Mouse (Mus musculus) CH12.LX (cell line): ENCODE measurements around the gene Rai14. TPM values are rescaled to one million over a fixed set of nuclear protein-coding genes. Genes with fewer than 3 reads are reported as not detected.

Experiments
- DNase-seq: peaks from one replicate; pipeline ENCODE4 v3.0.0-alpha.2; 2013; ENCODE audit errors: extremely low read depth
- H3K27ac ChIP-seq: 2 replicates; pipeline ENCODE4 v1.5.1; 2012; ENCODE audit warnings: low read depth, mild to moderate bottlenecking, control low read depth, moderate library complexity; ENCODE audit not compliant: insufficient read depth
- H3K27me3 ChIP-seq: replicated peaks from 2 replicates; pipeline ENCODE3; 2012; ENCODE audit warnings: inconsistent platforms
- H3K36me3 ChIP-seq, 2 experiments: replicated peaks in 1 of 2; 2 replicates each; pipeline versions ENCODE3 to v1.6.1; 2012; ENCODE audit warnings: inconsistent platforms in 1 of 2, low read length in 1 of 2, mild to moderate bottlenecking in 1 of 2, mixed read lengths in 1 of 2, moderate library complexity in 1 of 2; ENCODE audit not compliant: control insufficient read depth in 1 of 2, insufficient read depth in 1 of 2
- H3K4me1 ChIP-seq, 2 experiments: 2 replicates each; pipeline ENCODE4 v1.6.1; 2012; ENCODE audit warnings: inconsistent platforms in 1 of 2, moderate library complexity in 1 of 2; ENCODE audit not compliant: insufficient read depth in 2 of 2, control insufficient read depth in 1 of 2
- H3K4me2 ChIP-seq: 2 replicates; pipeline ENCODE4 v1.6.1; 2012; ENCODE audit warnings: low read depth, mild to moderate bottlenecking, control low read depth; ENCODE audit not compliant: poor library complexity, insufficient read depth, severe bottlenecking
- H3K4me3 ChIP-seq, 3 experiments: fragments of 150-350 bp in 1 of 3; sonication (generic) in 1 of 3; replicated peaks in 1 of 3; 2 replicates each; pipeline versions ENCODE3 to v1.5.1; 2011 to 2012; ENCODE audit warnings: low read depth in 2 of 3, low read length in 2 of 3, mild to moderate bottlenecking in 2 of 3, moderate library complexity in 2 of 3, control low read depth in 1 of 3, improper control_type of control experiment in 1 of 3, inconsistent platforms in 1 of 3, mixed read lengths in 1 of 3; ENCODE audit not compliant: poor library complexity in 1 of 3
- H3K79me2 ChIP-seq: replicated peaks from 2 replicates; pipeline ENCODE4 v1.6.1; 2012; ENCODE audit warnings: mild to moderate bottlenecking, moderate library complexity; ENCODE audit not compliant: control insufficient read depth, poor library complexity, insufficient read depth, severe bottlenecking; ENCODE audit errors: extremely low read depth
- H3K9ac ChIP-seq: 2 replicates; pipeline ENCODE4 v1.6.1; 2012; ENCODE audit warnings: low read depth, mild to moderate bottlenecking, control low read depth, moderate library complexity; ENCODE audit not compliant: insufficient read depth
- H3K9me3 ChIP-seq: replicated peaks from 2 replicates; pipeline ENCODE3; 2012; ENCODE audit warnings: low read length, inconsistent platforms, mixed read lengths
- CHD2 ChIP-seq: IDR thresholded peaks from 2 replicates; pipeline ENCODE4 v1.6.1; 2011; ENCODE audit warnings: low read length, improper control_type of control experiment
- CTCF ChIP-seq, 2 experiments: IDR thresholded peaks in 1 of 2; conservative IDR thresholded peaks in 1 of 2; 2 replicates each; pipeline ENCODE4 v1.5.1; 2011 to 2012; ENCODE audit warnings: low read depth in 2 of 2, low read length in 2 of 2, improper control_type of control experiment in 1 of 2, inconsistent platforms in 1 of 2, mild to moderate bottlenecking in 1 of 2, moderate library complexity in 1 of 2
- EP300 ChIP-seq: IDR thresholded peaks from 2 replicates; pipeline ENCODE4 v1.6.1; 2011; ENCODE audit warnings: low read length, improper control_type of control experiment
- ETS1 ChIP-seq: conservative IDR thresholded peaks from 2 replicates; pipeline ENCODE4 v1.6.1; 2012; ENCODE audit warnings: low read depth, mild to moderate bottlenecking, inconsistent platforms, low read length, improper control_type of control experiment, moderate library complexity
- GABPA ChIP-seq: IDR thresholded peaks from 2 replicates; pipeline ENCODE4 v1.6.1; 2012; ENCODE audit warnings: low read depth, low read length, improper control_type of control experiment, inconsistent platforms; ENCODE audit not compliant: insufficient replicate concordance
- JUN ChIP-seq: IDR thresholded peaks from 2 replicates; pipeline ENCODE4 v1.6.1; 2011; ENCODE audit warnings: low read depth, mild to moderate bottlenecking, low read length, improper control_type of control experiment, moderate library complexity; ENCODE audit not compliant: insufficient read depth
- MAFK ChIP-seq: IDR thresholded peaks from 2 replicates; pipeline ENCODE4 v1.6.1; 2011; ENCODE audit warnings: low read length, improper control_type of control experiment; ENCODE audit not compliant: insufficient replicate concordance
- MAX ChIP-seq: IDR thresholded peaks from 2 replicates; pipeline ENCODE4 v1.6.1; 2011; ENCODE audit warnings: low read length, improper control_type of control experiment
- MYC ChIP-seq: IDR thresholded peaks from 2 replicates; pipeline ENCODE4 v1.6.1; 2011; ENCODE audit warnings: low read depth, mild to moderate bottlenecking, improper control_type of control experiment, low read length
- PAX5 ChIP-seq: IDR thresholded peaks from 2 replicates; pipeline ENCODE4 v1.6.1; 2012; ENCODE audit warnings: low read length, inconsistent platforms, mixed read lengths
- TBP ChIP-seq: conservative IDR thresholded peaks from 2 replicates; pipeline ENCODE4 v1.6.1; 2011; ENCODE audit warnings: low read depth, low read length, improper control_type of control experiment
- USF1 ChIP-seq: IDR thresholded peaks from 2 replicates; pipeline ENCODE4 v1.6.1; 2014; ENCODE audit warnings: low read depth, mild to moderate bottlenecking, inconsistent platforms, low read length, improper control_type of control experiment
- ZC3H11A ChIP-seq: IDR thresholded peaks from 2 replicates; pipeline ENCODE4 v1.6.1; 2012; ENCODE audit warnings: low read depth, mild to moderate bottlenecking, inconsistent platforms, low read length, improper control_type of control experiment
- dilution Hi-C: fragments of 300-500 bp; cut with MboI; formaldehyde crosslinking; loops from 2 replicates; pipeline ENCODE4 v1.14.3; 2020; ENCODE audit warnings: low sequenced_read_pairs; ENCODE audit not compliant: extremely low pct_unique_long_range_greater_than_20kb, extremely low pct_ligation_motif_present
- in situ Hi-C: fragments of 300-500 bp; cut with MboI; formaldehyde crosslinking; loops from 3 replicates; pipeline ENCODE4 v1.14.3; 2019; ENCODE audit warnings: low sequenced_read_pairs, low pct_ligation_motif_present, low pct_unique_long_range_greater_than_20kb, mixed read lengths
- polyA plus RNA-seq: library from polyadenylated mRNA; unstranded; fragments of >175 nt; gene quantifications from 2 replicates; pipeline ENCODE4 v1.2.1, GENCODE M21; 2012; ENCODE audit warnings: low read depth; ENCODE audit not compliant: insufficient read length
- total RNA-seq, 2 experiments: library from RNA; depleted of rRNA; stranded (reverse); fragments of 300-350 nt in 1 of 2; fragments of >200 nt in 1 of 2; gene quantifications; 2 replicates each; pipeline ENCODE4 v1.2.3; 2012 to 2014

Rai14 gene
- total and polyA plus RNA-seq, 3 experiments: 7.5 to 14.1 (median 9.6) TPM

DNA sequence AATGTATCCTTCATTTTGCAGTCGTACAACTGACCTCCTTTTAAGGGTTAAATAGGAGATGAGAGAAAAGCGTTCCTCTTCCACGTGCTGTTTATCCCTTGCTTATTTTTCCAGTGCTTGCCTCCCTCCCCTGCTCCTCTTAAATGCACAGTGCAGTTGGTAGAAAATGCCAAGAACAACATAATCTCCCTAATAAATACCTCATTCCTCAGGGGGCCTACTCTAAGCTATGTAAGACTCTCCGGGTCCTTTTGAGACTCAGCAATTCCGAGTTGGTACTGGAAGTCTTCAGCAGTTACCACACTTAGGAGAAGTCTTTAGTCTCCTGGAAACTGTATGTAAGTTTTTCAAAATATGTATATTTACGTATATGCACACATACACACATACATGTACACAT lies 22.9 kb downstream of the Rai14 start:
- Histone ChIP-seq H3K79me2 (0 out of 2 replicates have a peak, but pooled peaks cover 3% of the 10 kb centered on the region), H3K4me2 (no peak overlapping the region), H3K4me3 (no peak overlapping the region), H3K9ac (no peak overlapping the region), H3K36me3 (peaks cover 0 to 33% of the 10 kb centered on the region in 2 experiments), H3K27me3 (no peaks in the 10 kb centered on the region), H3K9me3 (no peaks in the 10 kb centered on the region), H3K27ac (no peak overlapping the region), H3K4me1 (peaks cover 0 to 15% of the 10 kb centered on the region in 2 experiments; a peak in 2 of 4 replicates)
- dilution Hi-C loops (no loop called here), in situ Hi-C loops (no loop called here)
- DNase-seq: no peak
- TF ChIP-seq CTCF (conservative IDR thresholded peaks at IDR 0.05 in 1 of 2, IDR thresholded peaks at IDR 0.05 in 1 of 2; ENCODE audit: low read depth in 2 of 2, low read length in 2 of 2) (no peak), USF1 (no peak), CHD2 (no peak), EP300 (no peak), MAFK (no peak), TBP (no peak)

DNA sequence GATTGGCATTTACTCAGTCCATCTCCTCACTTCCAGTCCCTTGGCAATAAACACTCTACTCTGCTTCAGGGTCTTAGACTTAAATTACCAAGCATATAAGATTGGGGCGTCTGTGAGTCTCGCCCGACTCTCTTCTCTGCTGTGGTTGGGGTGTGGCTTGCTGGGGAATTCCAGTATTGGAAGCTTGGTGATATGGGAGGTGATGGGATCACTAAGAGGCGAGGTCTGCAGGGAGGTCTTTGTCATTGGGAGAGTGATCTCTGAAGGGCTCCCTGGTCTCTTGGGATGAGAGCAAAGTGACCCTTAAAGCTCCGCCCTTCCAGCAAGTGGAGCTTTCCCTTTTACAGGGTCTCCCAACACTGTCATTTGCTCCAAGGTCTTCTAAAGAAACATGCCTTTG lies 23.5 kb downstream of the Rai14 start:
- H3K4me3 ChIP-seq: no peak overlapping the region
- H3K9me3 ChIP-seq: no peaks in the 10 kb centered on the region
- no peak for TF ChIP-seq MYC
- TF ChIP-seq GABPA: no peak
- peaks cover 0 to 10% of the 10 kb centered on the region in 2 experiments; a peak in 2 of 4 replicates for H3K4me1 ChIP-seq
- no peaks in the 10 kb centered on the region for H3K27me3 ChIP-seq
- dilution Hi-C loops (no loop called here), in situ Hi-C loops (no loop called here)
- no peak overlapping the region for H3K27ac ChIP-seq
- no peak overlapping the region for H3K9ac ChIP-seq
- no peak for DNase-seq
- H3K79me2 ChIP-seq: 0 out of 2 replicates have a peak, but pooled peaks cover 3% of the 10 kb centered on the region
- H3K4me2 ChIP-seq: no peak overlapping the region
- peaks cover 0 to 38% of the 10 kb centered on the region in 2 experiments for H3K36me3 ChIP-seq

DNA sequence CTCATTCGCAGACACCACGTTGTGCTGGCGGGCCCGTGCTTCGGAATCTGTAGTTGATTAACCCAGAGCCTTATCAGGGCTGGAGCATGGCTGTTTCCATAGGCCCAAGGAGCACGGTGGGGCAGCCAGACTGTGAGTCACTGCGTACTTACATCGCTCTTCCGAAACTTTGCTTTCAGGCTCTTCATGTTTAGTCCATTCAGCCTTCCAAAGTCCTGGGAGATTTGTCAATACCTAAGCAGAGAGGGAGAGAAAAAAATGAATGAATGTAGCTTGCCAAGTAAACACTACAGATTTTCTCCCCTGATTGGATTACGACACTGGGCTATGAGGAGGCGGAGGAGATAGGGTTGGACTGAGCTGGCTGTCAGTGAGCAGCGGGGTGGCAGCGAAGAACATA lies 24.2 kb downstream of the Rai14 start:
- H3K4me3 ChIP-seq: no peak overlapping the region
- 0 out of 2 replicates have a peak, but pooled peaks cover 3% of the 10 kb centered on the region for H3K79me2 ChIP-seq
- in situ Hi-C loops (no loop called here), dilution Hi-C loops (no loop called here)
- TF ChIP-seq ZC3H11A (no peak), JUN (no peak), ETS1 (no peak), PAX5 (no peak), MAX (no peak)
- no peak for DNase-seq
- peaks cover 0 to 2% of the 10 kb centered on the region in 2 experiments; a peak in 1 of 4 replicates for H3K4me1 ChIP-seq
- H3K4me2 ChIP-seq: no peak overlapping the region
- no peak overlapping the region for H3K27ac ChIP-seq
- H3K9ac ChIP-seq: no peak overlapping the region
- peaks cover 0 to 41% of the 10 kb centered on the region in 2 experiments for H3K36me3 ChIP-seq
- no peaks in the 10 kb centered on the region for H3K9me3 ChIP-seq
- no peaks in the 10 kb centered on the region for H3K27me3 ChIP-seq
